ENCODE assay signal across 23 mouse cellular contexts in genomic region chr14:40891506-40891905, GRCm38 (mm10). TPM values are rescaled to one million over a fixed set of nuclear protein-coding genes. Genes with fewer than 3 reads are reported as not detected.
DNase-seq lines count a peak whose midpoint lies in the region; ATAC-seq and TF ChIP-seq lines count a peak whose summit lies in the region.
"Had no signal": no experiment of that assay in that cellular context is flagged by ENCODE, and none has a peak within 500 bp of the region (broad histone marks: within the 10 kb centered on the region; RNA-seq: fewer than 3 reads in every experiment).

No protein-coding gene starts in this region.

- no peak overlapping the region for H3K4me3 ChIP-seq in ES-Bruce4 (ENCODE audit: low read depth, low read length)
- no peak overlapping the region for H3K4me3 ChIP-seq in gastrocnemius, adult 2 months
- H3K4me3 ChIP-seq in hindbrain, postnatal 0 days (ENCODE audit: low read length) = no peak overlapping the region
- H3K4me3 ChIP-seq: embryonic facial prominence, embryonic 15.5 days; erythroblast, embryonic 14.5 days; heart, embryonic 10.5 days; hindbrain, embryonic 15.5 days; intestine, embryonic 15.5 days had no signal

- peak; percentile 81 for DNase-seq in heart, adult 11 months
- DNase-seq in heart, postnatal 4 days = no peak
- no peak for DNase-seq in gastrocnemius, adult 8-10 months (ENCODE audit: low spot score in 2 of 2)
- no peak for DNase-seq in gastrocnemius, adult 2 months
- no peak for DNase-seq in hindbrain, postnatal 0 days (ENCODE audit: low spot score)
- DNase-seq: adrenal gland, postnatal 25 days; B cell, adult 2 months; cerebellum, adult 8-10 months; cerebellum, postnatal 14 days; embryo, embryonic 11 days; gastrocnemius, postnatal 36 days; heart, adult 18-20 months; heart, postnatal 10 days; kidney, adult 18-20 months had no signal

- H3K4me2 ChIP-seq in hindbrain, postnatal 0 days (ENCODE audit: low read depth, low read length) = no peak overlapping the region
- H3K4me2 ChIP-seq: embryonic facial prominence, embryonic 15.5 days; hindbrain, embryonic 15.5 days; intestine, embryonic 15.5 days had no signal

- peak; percentile 68 for ATAC-seq in activated CD4-positive, CD25-positive, alpha-beta regulatory T cell, adult 4 months
- ATAC-seq in hindbrain, postnatal 0 days = no peak
- ATAC-seq: forebrain, embryonic 16.5 days; intestine, embryonic 15.5 days; Patski had no signal

- peak overlapping the region; percentile 66 for H3K27ac ChIP-seq in ES-Bruce4 (ENCODE audit: insufficient read depth, low read length)
- H3K27ac ChIP-seq in gastrocnemius, adult 2 months = no peak overlapping the region
- H3K27ac ChIP-seq in hindbrain, postnatal 0 days = no peak overlapping the region
- H3K27ac ChIP-seq: embryonic facial prominence, embryonic 15.5 days; heart, embryonic 10.5 days; hindbrain, embryonic 15.5 days; intestine, embryonic 15.5 days had no signal

- WGBS in hindbrain, postnatal 0 days = 91% methylated on average over 4 of the region's 4 CpGs

- peaks cover 4% of the 10 kb centered on the region for H3K4me1 ChIP-seq in ES-Bruce4 (ENCODE audit: control insufficient read depth, insufficient read depth, low read length)
- no peaks in the 10 kb centered on the region for H3K4me1 ChIP-seq in hindbrain, postnatal 0 days (ENCODE audit: insufficient read depth, low read length)

- no peak overlapping the region for H3K9ac ChIP-seq in ES-Bruce4 (ENCODE audit: low read depth, poor library complexity, severe bottlenecking)
- no peak overlapping the region for H3K9ac ChIP-seq in hindbrain, postnatal 0 days (replicated peaks; ENCODE audit: low read length)
- H3K9ac ChIP-seq: embryonic facial prominence, embryonic 15.5 days; hindbrain, embryonic 15.5 days; intestine, embryonic 15.5 days had no signal

- no peaks in the 10 kb centered on the region for H3K9me3 ChIP-seq in ES-Bruce4 (replicated peaks; ENCODE audit: control insufficient read depth, insufficient read depth, low read length, poor library complexity, severe bottlenecking)
- no peaks in the 10 kb centered on the region for H3K9me3 ChIP-seq in hindbrain, postnatal 0 days (ENCODE audit: low read length)
- H3K9me3 ChIP-seq: embryonic facial prominence, embryonic 15.5 days; heart, embryonic 10.5 days; hindbrain, embryonic 15.5 days; intestine, embryonic 15.5 days had no signal

- no peak for TF ChIP-seq EP300 in ES-Bruce4 (IDR thresholded peaks at IDR 0.05; ENCODE audit: insufficient read depth, low read depth, low read length)

- intact Hi-C loops in gastrocnemius, adult 2 months (cut with DNase I) = no loop called here

- TF ChIP-seq CTCF in ES-Bruce4 (IDR thresholded peaks at IDR 0.05; ENCODE audit: low read depth, low read length) = no peak
- no peak for TF ChIP-seq CTCF in gastrocnemius, adult 2 months (IDR thresholded peaks at IDR 0.05)
- no peak for TF ChIP-seq CTCF in hindbrain, postnatal 0 days (IDR thresholded peaks at IDR 0.05; ENCODE audit: low read depth)

- no peak for TF ChIP-seq POLR2A in ES-Bruce4 (IDR thresholded peaks at IDR 0.05; ENCODE audit: insufficient read depth, low read length)

- H3K27me3 ChIP-seq in ES-Bruce4 (ENCODE audit: control insufficient read depth, insufficient read depth, low read length, poor library complexity, severe bottlenecking) = no peaks in the 10 kb centered on the region
- no peaks in the 10 kb centered on the region for H3K27me3 ChIP-seq in hindbrain, postnatal 0 days (ENCODE audit: insufficient read depth, low read length)
- H3K27me3 ChIP-seq: embryonic facial prominence, embryonic 15.5 days; hindbrain, embryonic 15.5 days; intestine, embryonic 15.5 days had no signal

- no peaks in the 10 kb centered on the region for H3K36me3 ChIP-seq in ES-Bruce4 (ENCODE audit: control insufficient read depth, insufficient read depth, low read length, poor library complexity, severe bottlenecking)
- no peaks in the 10 kb centered on the region for H3K36me3 ChIP-seq in hindbrain, postnatal 0 days (ENCODE audit: insufficient read depth, low read length)
- H3K36me3 ChIP-seq: embryonic facial prominence, embryonic 15.5 days; heart, embryonic 10.5 days; hindbrain, embryonic 15.5 days; intestine, embryonic 15.5 days had no signal

RNA-seq across cellular contexts. Expression of gene Sh2d4b, which starts 1.6 kb away (rescaled TPM):
- total RNA-seq in heart, postnatal 4 days (2021) = 1 to 10 TPM; 1.5 to 1.6 TPM
- polyA plus RNA-seq in ES-Bruce4 (2011; ENCODE audit: insufficient read depth, insufficient read length, low read depth, missing spikeins) = 1.7 and 2.6 TPM in 2 replicates
- not detected for polyA plus RNA-seq in activated CD4-positive, CD25-positive, alpha-beta regulatory T cell, adult 4 months (2017; shearing (Covaris generic))
- total RNA-seq in gastrocnemius, adult 8-10 months (2022) = 1 to 10 TPM in 1 of 4 experiments, under 1 TPM in 3; 0.24 to 1.2 (median 0.31) TPM
- under 1 TPM; 0.20 to 0.41 TPM for total RNA-seq in gastrocnemius, adult 2 months (2021)
- total RNA-seq in hindbrain, postnatal 0 days (2014; rRNA removed) = 1.8 and 2.6 TPM in 2 replicates
- 0.54 and 0.63 TPM in 2 replicates for polyA plus RNA-seq in hindbrain, postnatal 0 days (2015; fragmentation: Nextera tagmentation; extraction: Ambion mirVana)
